Mouse (Mus musculus) neural tube, embryonic 11.5 days (tissue): ENCODE measurements around the gene Nlgn1. TPM values are rescaled to one million over a fixed set of nuclear protein-coding genes. Genes with fewer than 3 reads are reported as not detected.

Experiments used
- ATAC-seq: fragments of 200-750 bp; cut with Nextera tagmentation; 2 replicates; pipeline ENCODE4 v1.8.0; 2017; ENCODE audit warnings: moderate number of reproducible peaks, mild to moderate bottlenecking, moderate TSS enrichment, moderate library complexity; ENCODE audit not compliant: insufficient read depth, low FRiP score, low TSS enrichment
- DNase-seq: peaks from one replicate; pipeline ENCODE4 v3.0.0-alpha.2; 2015; ENCODE audit warnings: low spot score
- H3K27ac ChIP-seq: fragments of 300-500 bp; sonication (generic); 2 replicates; pipeline ENCODE4 v1.5.1; 2014; ENCODE audit warnings: low read depth, mild to moderate bottlenecking, low read length
- H3K27me3 ChIP-seq: fragments of 300-500 bp; sonication (generic); 2 replicates; pipeline ENCODE4 v1.6.1; 2014; ENCODE audit warnings: mild to moderate bottlenecking, low read length, mixed read lengths; ENCODE audit not compliant: control insufficient read depth, insufficient read depth
- H3K36me3 ChIP-seq: fragments of 300-500 bp; sonication (generic); 2 replicates; pipeline ENCODE4 v1.6.1; 2014; ENCODE audit warnings: mild to moderate bottlenecking, low read length, moderate library complexity, mixed read lengths; ENCODE audit not compliant: control insufficient read depth, insufficient read depth
- H3K4me1 ChIP-seq: fragments of 300-500 bp; sonication (generic); 2 replicates; pipeline ENCODE4 v1.6.1; 2014; ENCODE audit warnings: low read length, mixed read lengths; ENCODE audit not compliant: control insufficient read depth, insufficient read depth
- H3K4me2 ChIP-seq: fragments of 300-500 bp; sonication (generic); 2 replicates; pipeline ENCODE4 v1.6.1; 2014; ENCODE audit warnings: low read depth, mild to moderate bottlenecking, moderate library complexity
- H3K4me3 ChIP-seq: fragments of 300-500 bp; sonication (generic); 2 replicates; pipeline ENCODE4 v1.5.1; 2014; ENCODE audit warnings: low read depth, low read length
- H3K9ac ChIP-seq: fragments of 300-500 bp; sonication (generic); 2 replicates; pipeline ENCODE4 v1.6.1; 2014; ENCODE audit warnings: mild to moderate bottlenecking, low read length
- H3K9me3 ChIP-seq: fragments of 300-500 bp; sonication (generic); 2 replicates; pipeline ENCODE4 v1.6.1; 2016; ENCODE audit warnings: low read length; ENCODE audit not compliant: control insufficient read depth
- WGBS: fragments of 180-500 bp; shearing (Covaris S2); extraction: QIAGEN DNeasy Blood & Tissue Kit; methylation state at CpG from one replicate; pipeline ENCODE4 v1.1.7; 2014; 5-methylcytosine and 5-hydroxymethylcytosine counted together
- polyA plus RNA-seq: library from polyadenylated mRNA; unstranded; fragments of >200 nt; fragmentation: Nextera tagmentation; extraction: Ambion mirVana; gene quantifications from 2 replicates; pipeline ENCODE4 v1.2.1, GENCODE M21; 2014

Nlgn1 gene
- polyA plus RNA-seq, 1 experiment from 2014 or later = 5.1 TPM

DNA sequence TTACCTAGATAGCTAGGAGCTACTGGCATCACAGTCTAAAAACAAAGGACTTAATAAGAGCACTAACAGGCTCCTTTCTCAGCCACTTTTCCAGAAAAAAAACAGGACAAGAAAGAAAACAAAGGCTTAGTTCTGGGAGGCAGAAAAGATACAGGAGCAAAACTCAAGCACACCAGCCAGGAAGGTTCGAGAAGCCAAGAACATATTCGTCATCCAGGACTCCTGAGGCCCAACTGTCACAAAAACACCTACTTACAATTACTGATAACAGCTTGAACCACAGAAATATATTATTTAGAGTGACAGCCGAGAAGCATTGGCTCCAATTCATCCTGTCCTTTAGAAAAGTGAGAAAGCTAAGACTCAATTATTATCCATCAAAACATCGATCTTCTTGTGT, 281.5 kb downstream of the Nlgn1 start:
- Histone ChIP-seq H3K36me3 (no peaks in the 10 kb centered on the region), H3K27ac (no peak overlapping the region), H3K27me3 (no peaks in the 10 kb centered on the region), H3K9me3 (no peaks in the 10 kb centered on the region), H3K4me2 (no peak overlapping the region), H3K9ac (no peak overlapping the region), H3K4me1 (no peaks in the 10 kb centered on the region), H3K4me3 (no peak overlapping the region)
- ATAC-seq = no peak
- whole genome bisulfite sequencing = 82% methylated on average over 4 of the region's 4 CpGs
- DNase-seq = no peak

DNA sequence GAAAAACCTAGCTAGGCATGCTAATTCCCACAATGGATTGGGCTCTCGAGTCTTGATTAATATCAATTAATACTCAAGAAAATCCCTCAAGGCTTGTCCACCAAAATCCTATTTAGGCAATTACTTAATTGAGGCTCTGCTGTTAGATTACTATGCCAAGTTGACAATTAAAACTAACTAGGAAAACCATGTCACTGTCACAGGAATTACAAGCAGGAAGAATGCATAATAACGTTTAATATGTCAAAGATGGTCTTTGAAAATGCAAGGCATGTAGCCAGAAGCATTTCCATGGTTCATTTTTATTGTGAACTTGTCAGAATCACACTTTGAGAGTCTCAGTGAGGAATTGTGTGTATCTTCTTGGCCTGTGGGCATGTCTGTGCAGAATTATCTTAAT, 289.3 kb downstream of the Nlgn1 start:
- no peaks in the 10 kb centered on the region for H3K27me3 ChIP-seq
- H3K4me2 ChIP-seq = no peak overlapping the region
- no peak for DNase-seq
- WGBS = 88% methylated on average over 2 of the region's 2 CpGs
- H3K9me3 ChIP-seq = no peaks in the 10 kb centered on the region
- no peak for ATAC-seq
- no peaks in the 10 kb centered on the region for H3K4me1 ChIP-seq
- no peaks in the 10 kb centered on the region for H3K36me3 ChIP-seq
- H3K27ac ChIP-seq = no peak overlapping the region
- no peak overlapping the region for H3K9ac ChIP-seq
- H3K4me3 ChIP-seq = no peak overlapping the region

GRCm38 (mm10) chr3:26039696-26040095, 292.6 kb downstream of the Nlgn1 start:
- Histone ChIP-seq H3K36me3 (no peaks in the 10 kb centered on the region), H3K4me1 (no peaks in the 10 kb centered on the region), H3K9ac (no peak overlapping the region), H3K27me3 (no peaks in the 10 kb centered on the region), H3K4me3 (no peak overlapping the region), H3K27ac (no peak overlapping the region), H3K9me3 (no peaks in the 10 kb centered on the region), H3K4me2 (no peak overlapping the region)
- DNase-seq (no peak), ATAC-seq (no peak)
- WGBS = 80% methylated on average over 2 of the region's 2 CpGs

- Histone ChIP-seq H3K27me3 (no peaks in the 10 kb centered on the region), H3K9ac (no peak overlapping the region), H3K4me1 (no peaks in the 10 kb centered on the region), H3K36me3 (no peaks in the 10 kb centered on the region), H3K9me3 (no peaks in the 10 kb centered on the region), H3K4me2 (no peak overlapping the region), H3K27ac (no peak overlapping the region), H3K4me3 (no peak overlapping the region)
- ATAC-seq (no peak), DNase-seq (no peak)
- 97% methylated on average over 2 of the region's 2 CpGs for WGBS
These were observed 306.2 kb downstream of the Nlgn1 start for GRCm38 (mm10) chr3:26026025-26026424.

GRCm38 (mm10) chr3:26023217-26023616, 309.0 kb downstream of the Nlgn1 start:
- DNase-seq = no peak
- ATAC-seq = no peak

GRCm38 (mm10) chr3:26021632-26022184, 310.6 kb downstream of the Nlgn1 start:
- no peak overlapping the region for H3K27ac ChIP-seq
- no peak for ATAC-seq

More at GRCm38 (mm10) chr3:26023217-26023616, 309.0 kb downstream of the Nlgn1 start:
- Histone ChIP-seq H3K9ac (no peak overlapping the region), H3K27me3 (no peaks in the 10 kb centered on the region), H3K27ac (no peak overlapping the region), H3K4me2 (no peak overlapping the region), H3K4me3 (no peak overlapping the region), H3K9me3 (no peaks in the 10 kb centered on the region), H3K4me1 (no peaks in the 10 kb centered on the region), H3K36me3 (no peaks in the 10 kb centered on the region)
- WGBS = 81% methylated on average over 5 of the region's 5 CpGs

GRCm38 (mm10) chr3:26011310-26012078, 320.8 kb downstream of the Nlgn1 start:
- DNase-seq (no peak), ATAC-seq (no peak)
- 67% methylated on average over 4 of the region's 4 CpGs for WGBS
- no peaks in the 10 kb centered on the region for H3K9me3 ChIP-seq
- H3K4me1 ChIP-seq = no peaks in the 10 kb centered on the region
- H3K27ac ChIP-seq = no peak overlapping the region
- no peak overlapping the region for H3K4me3 ChIP-seq
- H3K36me3 ChIP-seq = no peaks in the 10 kb centered on the region
- no peak overlapping the region for H3K9ac ChIP-seq
- H3K4me2 ChIP-seq = no peak overlapping the region
- no peaks in the 10 kb centered on the region for H3K27me3 ChIP-seq

More at GRCm38 (mm10) chr3:26021632-26022184, 310.6 kb downstream of the Nlgn1 start:
- Histone ChIP-seq H3K4me3 (no peak overlapping the region), H3K36me3 (no peaks in the 10 kb centered on the region), H3K27me3 (no peaks in the 10 kb centered on the region), H3K9me3 (no peaks in the 10 kb centered on the region), H3K4me1 (no peaks in the 10 kb centered on the region), H3K9ac (no peak overlapping the region), H3K4me2 (no peak overlapping the region)
- no peak for DNase-seq
- 81% methylated on average over 6 of the region's 6 CpGs for WGBS

DNA sequence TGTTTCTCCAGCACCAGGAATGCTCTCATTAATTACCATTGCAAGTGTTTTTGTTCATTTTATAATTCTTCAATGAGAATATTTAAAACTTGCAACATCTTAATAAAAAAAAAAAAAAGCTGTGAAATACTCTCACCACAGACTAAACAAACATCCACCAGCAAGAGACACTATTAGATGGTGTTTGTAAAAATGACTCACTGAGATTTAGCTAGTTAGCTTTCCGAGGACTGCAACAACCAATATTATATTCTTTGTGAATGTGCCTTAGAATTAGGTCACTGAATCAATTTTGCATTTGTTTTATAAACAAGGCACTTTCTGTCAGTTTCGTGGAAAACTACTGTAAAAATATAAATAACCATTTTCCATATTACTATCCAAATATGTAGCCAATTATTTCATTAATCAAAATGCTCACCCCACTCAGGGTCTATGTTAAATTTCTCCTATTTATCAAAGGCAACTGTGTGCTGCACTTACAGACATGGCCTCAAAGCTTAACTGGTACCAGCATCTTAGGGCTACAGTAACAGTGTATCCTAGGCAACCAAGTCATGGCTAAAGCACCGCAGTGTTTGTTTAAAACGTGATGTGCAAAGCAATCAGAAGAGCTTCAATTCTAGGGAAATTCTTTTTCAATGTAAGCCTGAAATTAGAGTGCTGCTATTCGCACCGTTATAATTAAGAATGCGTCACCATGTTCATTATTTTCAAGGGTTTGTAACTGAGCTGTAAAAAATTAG, 329.2 kb downstream of the Nlgn1 start:
- Histone ChIP-seq H3K4me1 (no peaks in the 10 kb centered on the region), H3K4me3 (no peak overlapping the region), H3K27ac (no peak overlapping the region), H3K9ac (no peak overlapping the region), H3K9me3 (no peaks in the 10 kb centered on the region), H3K36me3 (no peaks in the 10 kb centered on the region), H3K4me2 (no peak overlapping the region), H3K27me3 (no peaks in the 10 kb centered on the region)
- 70% methylated on average over 7 of the region's 7 CpGs for WGBS
- no peak for DNase-seq
- ATAC-seq = peak; percentile 38; the same call in 1 of the 2 replicates
